In the genomic region with DNA sequence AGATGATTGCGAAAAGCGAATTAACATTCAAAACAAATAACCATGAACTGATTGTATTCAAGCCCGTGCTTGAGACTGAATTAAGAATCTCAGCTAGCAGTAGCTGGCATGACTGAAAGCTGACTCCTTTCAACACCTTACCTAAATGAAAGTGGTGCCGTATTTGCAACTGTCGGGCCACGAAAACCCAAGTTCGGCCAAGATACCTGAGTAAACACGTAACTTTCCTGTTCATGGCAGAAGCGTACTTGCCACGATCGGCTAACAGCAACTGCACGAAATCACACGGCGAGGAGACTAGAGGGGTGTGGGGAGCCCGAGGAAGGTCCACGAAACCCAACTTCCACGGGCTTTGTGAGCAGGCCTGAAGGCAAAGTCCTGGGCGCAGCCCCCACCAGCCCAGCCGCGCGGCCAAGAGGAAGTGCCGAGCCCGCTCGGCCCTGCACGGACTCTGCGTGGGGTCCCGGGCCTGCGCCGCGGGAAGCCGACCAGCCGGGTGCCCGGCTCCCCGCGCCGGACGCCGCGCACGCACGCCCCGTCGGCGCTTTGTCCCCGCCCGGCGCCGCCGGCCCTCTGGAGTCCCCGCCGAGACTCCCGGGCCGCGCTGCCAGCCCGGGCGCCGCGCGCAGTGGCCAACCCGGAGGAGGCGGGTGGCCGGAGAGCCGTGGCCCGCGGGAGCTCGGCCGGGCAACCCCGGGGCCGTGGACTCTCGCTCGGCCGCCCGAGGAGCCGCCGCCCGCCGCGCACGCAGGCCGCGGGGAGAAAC, we compare ENCODE assay signal across 8 mouse cellular contexts. TPM values are rescaled to one million over a fixed set of nuclear protein-coding genes. Genes with fewer than 3 reads are reported as not detected.
DNase-seq lines count a peak whose midpoint lies in the region; ATAC-seq and TF ChIP-seq lines count a peak whose summit lies in the region.

No protein-coding gene starts in this region.

- H3K36me3 ChIP-seq in embryonic facial prominence, embryonic 14.5 days (ENCODE audit: control insufficient read depth, insufficient read depth, low read length): no peaks in the 10 kb centered on the region
- no peaks in the 10 kb centered on the region for H3K36me3 ChIP-seq in heart, embryonic 16.5 days (ENCODE audit: control insufficient read depth, insufficient read depth)
- no peaks in the 10 kb centered on the region for H3K36me3 ChIP-seq in lung, embryonic 14.5 days (ENCODE audit: insufficient read depth)

- ATAC-seq in CD4-positive, CD25-positive, alpha-beta regulatory T cell, adult 4 months: peak; percentile 27
- peak; percentile 30 for ATAC-seq in embryonic facial prominence, embryonic 14.5 days (ENCODE audit: low read depth)
- ATAC-seq in heart, embryonic 16.5 days (replicated peaks; ENCODE audit: extremely low read depth, insufficient read depth, low FRiP score): peak; percentile 37
- peak; percentile 44 for ATAC-seq in lung, embryonic 14.5 days (ENCODE audit: insufficient read depth)

- TF ChIP-seq CTCF in lung, embryonic 14.5 days (IDR thresholded peaks at IDR 0.05; ENCODE audit: low read depth): no peak

- WGBS in embryonic facial prominence, embryonic 14.5 days: under 1% methylated on average over 17 of the region's 81 CpGs
- under 1% methylated on average over 67 of the region's 81 CpGs for WGBS in heart, embryonic 16.5 days
- WGBS in lung, embryonic 14.5 days: under 1% methylated on average over 68 of the region's 81 CpGs

- peak overlapping the region; percentile 91 for H3K4me3 ChIP-seq in embryonic facial prominence, embryonic 14.5 days (ENCODE audit: low read depth, low read length)
- peak overlapping the region; percentile 94 for H3K4me3 ChIP-seq in heart, embryonic 16.5 days (ENCODE audit: low read length)
- peak overlapping the region; percentile 88 for H3K4me3 ChIP-seq in lung, embryonic 14.5 days (ENCODE audit: low read depth, low read length)

- H3K9ac ChIP-seq in embryonic facial prominence, embryonic 14.5 days (ENCODE audit: low read depth, low read length): peak overlapping the region; percentile 98
- peak overlapping the region; percentile 98 for H3K9ac ChIP-seq in heart, embryonic 16.5 days (ENCODE audit: low read length)
- peak overlapping the region; percentile 97 for H3K9ac ChIP-seq in lung, embryonic 14.5 days

- DNase-seq in adrenal gland, adult 2 months: peak; percentile 79
- DNase-seq in embryonic facial prominence, embryonic 14.5 days (ENCODE audit: low spot score): peak; percentile 54
- DNase-seq in kidney, postnatal 14 days: peak; percentile 79
- peak; percentile 73 for DNase-seq in lung, embryonic 14.5 days
- peak; percentile 21 for DNase-seq in ovary, adult 18-20 months (ENCODE audit: low spot score)
- peak; percentile 68 for DNase-seq in urinary bladder, adult 2 months (ENCODE audit: low spot score)

- peak overlapping the region; percentile 62 for H3K4me2 ChIP-seq in embryonic facial prominence, embryonic 14.5 days (ENCODE audit: low read depth, low read length)
- peak overlapping the region; percentile 78 for H3K4me2 ChIP-seq in heart, embryonic 16.5 days (ENCODE audit: low read depth, low read length)
- peak overlapping the region; percentile 61 for H3K4me2 ChIP-seq in lung, embryonic 14.5 days

- no peaks in the 10 kb centered on the region for H3K27me3 ChIP-seq in embryonic facial prominence, embryonic 14.5 days (replicated peaks; ENCODE audit: control insufficient read depth, insufficient read depth, low read length)
- no peaks in the 10 kb centered on the region for H3K27me3 ChIP-seq in heart, embryonic 16.5 days (ENCODE audit: control insufficient read depth, insufficient read depth, low read length)
- no peaks in the 10 kb centered on the region for H3K27me3 ChIP-seq in lung, embryonic 14.5 days (ENCODE audit: insufficient read depth, low read length)

- H3K27ac ChIP-seq in embryonic facial prominence, embryonic 14.5 days (replicated peaks; ENCODE audit: low read depth, low read length): peak overlapping the region; percentile 98
- peak overlapping the region; percentile 98 for H3K27ac ChIP-seq in heart, embryonic 16.5 days (ENCODE audit: low read length)
- H3K27ac ChIP-seq in lung, embryonic 14.5 days (ENCODE audit: low read depth): peak overlapping the region; percentile 98

- H3K4me1 ChIP-seq in embryonic facial prominence, embryonic 14.5 days (ENCODE audit: control insufficient read depth, insufficient read depth, low read length): peaks cover 9% of the 10 kb centered on the region
- peaks cover 10% of the 10 kb centered on the region for H3K4me1 ChIP-seq in heart, embryonic 16.5 days (ENCODE audit: control insufficient read depth, insufficient read depth, low read length)
- H3K4me1 ChIP-seq in lung, embryonic 14.5 days (ENCODE audit: insufficient read depth): peaks cover 9% of the 10 kb centered on the region; the same call in 1 of the 2 replicates

- no peaks in the 10 kb centered on the region for H3K9me3 ChIP-seq in embryonic facial prominence, embryonic 14.5 days (ENCODE audit: control insufficient read depth, low read length)
- H3K9me3 ChIP-seq in heart, embryonic 16.5 days (replicated peaks; ENCODE audit: control insufficient read depth, low read length): no peaks in the 10 kb centered on the region
- H3K9me3 ChIP-seq in lung, embryonic 14.5 days (ENCODE audit: low read depth, low read length): no peaks in the 10 kb centered on the region

RNA-seq across cellular contexts. Expression of a gene that starts 0.8 kb away (rescaled TPM):
- 10 to 100 TPM; 40.5 to 46.8 TPM for polyA plus RNA-seq in CD4-positive, CD25-positive, alpha-beta regulatory T cell, adult 4 months (2017; shearing (Covaris generic))
- total RNA-seq in adrenal gland, adult 2 months (2021): 10 to 100 TPM; 45.9 to 49.9 TPM
- polyA plus RNA-seq in adrenal gland, adult 2 months (2012; rRNA removed): 5.8 and 6.6 TPM in 2 replicates
- 25.2 and 26.3 TPM in 2 replicates for polyA plus RNA-seq in embryonic facial prominence, embryonic 14.5 days (2014; fragmentation: Nextera tagmentation; extraction: Ambion mirVana)
- polyA plus RNA-seq in heart, embryonic 16.5 days (2015; fragmentation: Nextera tagmentation; extraction: Ambion mirVana): 26.2 and 28.2 TPM in 2 replicates
- 39.0 and 39.6 TPM in 2 replicates for polyA plus RNA-seq in lung, embryonic 14.5 days (2014; fragmentation: Nextera tagmentation; extraction: Ambion mirVana)
- 34.3 and 37.3 TPM in 2 replicates for polyA plus RNA-seq in urinary bladder, adult 2 months (2012; rRNA removed)

Comparison
In these comparisons a context has a peak if more than half of its experiments do, and no peak if none do; other contexts are left out.
1. Peak in every context shown above with its lines: DNase-seq, ATAC-seq, H3K4me3 ChIP-seq and H3K27ac ChIP-seq.
2. DNase-seq: peak in every context shown above with its lines; median percentile 79 in adrenal gland, adult 2 months; 79 in kidney, postnatal 14 days; 73 in lung, embryonic 14.5 days; 68 in urinary bladder, adult 2 months; 54 in embryonic facial prominence, embryonic 14.5 days; 21 in ovary, adult 18-20 months.